Mouse (Mus musculus) embryo, embryonic 11 days (tissue): ENCODE results near the gene Flt1.

Source experiments
- DNase-seq: peaks from one replicate; pipeline ENCODE4 v3.0.0-alpha.2; 2015

The Flt1 gene

DNA sequence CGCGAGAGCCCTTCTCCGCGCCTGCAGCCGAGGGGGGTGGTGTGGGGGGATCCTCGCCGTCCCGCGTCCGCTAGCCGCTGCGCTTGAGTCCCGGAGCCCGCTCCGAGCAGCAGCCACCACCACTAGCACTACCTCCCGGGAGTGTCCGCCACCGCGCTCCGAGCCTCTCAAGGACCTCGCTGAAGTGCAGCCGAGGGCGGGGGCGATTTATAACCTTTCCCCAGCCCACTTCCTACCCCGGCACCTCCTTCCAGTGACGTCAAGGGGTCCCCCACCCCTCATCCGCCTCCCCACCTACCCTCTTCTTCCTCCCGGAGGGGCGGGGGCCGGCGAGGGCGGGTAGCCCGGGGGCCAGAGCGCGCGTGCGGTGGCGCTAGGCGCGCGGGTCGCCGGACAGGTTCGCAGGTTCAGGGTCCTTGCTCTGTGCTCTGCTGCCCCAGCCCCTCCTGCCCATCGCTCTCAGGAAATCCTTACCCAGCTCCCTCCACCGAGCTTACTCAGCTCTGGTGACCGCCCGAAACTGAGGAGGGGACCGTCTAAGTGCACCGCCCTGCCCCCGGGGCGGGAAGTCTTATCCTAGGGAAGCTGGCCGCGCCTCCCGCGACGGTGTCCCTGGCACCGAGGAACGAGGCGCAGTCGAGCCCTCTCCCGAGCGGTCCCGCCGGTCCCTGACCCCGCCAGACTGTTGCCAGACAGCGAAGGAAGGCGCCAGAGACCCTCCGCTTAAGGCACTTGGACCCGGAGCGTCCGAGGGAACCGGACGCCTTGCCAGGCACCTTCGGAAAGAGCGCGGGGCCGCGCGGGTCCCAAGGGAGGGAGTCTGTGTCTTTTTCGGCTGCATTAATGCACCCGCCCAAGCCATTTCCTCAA lies at the start of gene Flt1:
TSS of gene Flt1 (minus strand) at position 181 of the 870 bp plus-strand sequence.
- peak; percentile 47 for DNase-seq

DNA sequence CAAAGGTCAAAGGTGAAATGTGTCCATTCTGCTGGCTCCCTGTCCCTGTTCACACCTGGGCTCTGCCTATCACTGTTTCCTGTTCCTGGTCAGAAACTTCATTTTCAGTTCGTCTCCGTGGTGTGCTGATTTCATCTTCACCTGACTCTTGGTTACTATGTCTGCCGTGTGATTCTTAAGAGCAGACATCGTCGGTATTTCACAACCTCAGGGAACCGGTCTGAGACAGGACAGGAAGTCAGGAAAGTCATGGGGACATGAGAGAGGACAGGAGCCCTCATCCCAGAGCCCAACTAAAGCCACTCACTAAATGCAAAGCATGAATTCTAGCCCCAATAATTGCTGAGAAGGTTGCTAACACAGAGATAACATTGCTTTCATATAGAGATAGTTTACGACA lies 49.4 kb upstream of the Flt1 start:
- DNase-seq, result no peak

DNA sequence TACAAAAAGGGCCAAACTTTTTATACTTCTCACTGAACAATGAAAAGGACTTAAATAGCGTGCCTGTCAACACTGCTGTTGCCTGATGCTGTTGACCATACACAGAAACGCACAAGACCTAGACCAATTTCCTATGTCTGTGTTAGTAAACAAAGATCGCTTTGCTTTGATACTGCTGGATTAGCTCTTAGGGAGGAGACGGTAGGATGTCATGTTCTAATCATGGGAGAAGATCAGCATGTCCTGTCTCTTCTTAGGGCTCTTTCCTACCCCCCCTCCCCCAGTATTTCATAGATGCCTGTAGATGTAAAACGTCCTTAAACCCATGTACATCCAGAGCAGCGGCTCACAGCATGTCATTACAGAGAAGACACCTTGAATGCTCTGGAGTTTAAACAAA lies 44.1 kb upstream of the Flt1 start:
- no peak for DNase-seq

DNA sequence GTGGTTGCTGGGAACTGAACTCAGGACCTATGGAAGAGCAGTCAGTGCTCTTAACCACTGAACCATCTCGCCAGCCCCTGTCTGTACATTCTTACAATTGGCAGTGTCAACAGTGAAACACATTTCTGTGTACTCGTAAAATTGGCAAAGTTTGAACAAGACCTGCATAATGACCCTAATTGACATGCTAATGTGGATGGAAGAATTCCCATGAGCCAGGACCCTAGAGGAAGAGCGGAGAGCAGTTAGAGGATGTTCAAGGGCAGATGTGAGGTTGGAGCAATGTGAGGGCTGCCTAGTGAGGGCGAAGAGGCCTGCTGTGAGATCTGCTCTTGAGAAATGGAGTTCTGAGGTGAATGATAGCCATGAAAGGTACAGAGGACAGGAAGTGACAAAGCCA lies 38.2 kb upstream of the Flt1 start:
- DNase-seq, result no peak

DNA sequence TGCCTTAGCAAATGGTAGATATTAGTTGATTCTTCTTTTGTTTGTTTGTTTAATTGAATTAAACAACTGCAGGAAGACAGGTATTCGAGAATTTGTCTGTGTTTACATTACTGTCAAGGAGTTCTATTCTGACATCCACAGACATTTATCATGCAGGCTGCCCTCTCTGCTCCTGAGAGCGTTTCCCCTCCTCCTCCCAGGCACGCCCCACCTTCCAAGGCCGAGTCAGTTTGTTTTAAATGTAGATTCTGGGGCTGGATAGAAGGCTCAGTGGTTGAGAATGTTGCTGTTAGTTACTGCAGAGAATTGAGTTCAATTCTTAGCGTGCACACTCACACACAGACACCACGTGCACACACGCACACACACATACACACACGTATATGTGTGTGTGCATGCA lies 36.2 kb upstream of the Flt1 start:
- peak; percentile 16 for DNase-seq

DNA sequence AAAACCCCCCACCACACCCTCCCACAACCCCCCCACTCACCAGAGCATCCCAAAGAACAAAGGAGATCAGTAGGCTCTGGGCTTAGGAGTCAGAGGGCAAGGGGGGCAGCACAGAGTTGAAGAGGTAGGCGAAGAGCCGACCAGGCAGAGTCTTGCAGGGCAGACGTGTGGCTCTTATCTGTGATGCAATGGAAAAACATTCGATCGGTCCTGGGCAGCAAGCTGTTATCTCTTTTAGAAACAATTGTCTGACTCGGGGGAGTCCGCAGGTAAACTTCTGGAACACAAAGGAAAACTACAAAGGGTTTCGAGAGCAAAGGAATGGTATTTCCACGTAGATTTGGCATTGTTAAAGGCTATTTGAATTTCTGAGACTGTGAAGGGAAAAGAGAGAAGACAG lies 35.5 kb upstream of the Flt1 start:
- DNase-seq, result peak; percentile 20

DNA sequence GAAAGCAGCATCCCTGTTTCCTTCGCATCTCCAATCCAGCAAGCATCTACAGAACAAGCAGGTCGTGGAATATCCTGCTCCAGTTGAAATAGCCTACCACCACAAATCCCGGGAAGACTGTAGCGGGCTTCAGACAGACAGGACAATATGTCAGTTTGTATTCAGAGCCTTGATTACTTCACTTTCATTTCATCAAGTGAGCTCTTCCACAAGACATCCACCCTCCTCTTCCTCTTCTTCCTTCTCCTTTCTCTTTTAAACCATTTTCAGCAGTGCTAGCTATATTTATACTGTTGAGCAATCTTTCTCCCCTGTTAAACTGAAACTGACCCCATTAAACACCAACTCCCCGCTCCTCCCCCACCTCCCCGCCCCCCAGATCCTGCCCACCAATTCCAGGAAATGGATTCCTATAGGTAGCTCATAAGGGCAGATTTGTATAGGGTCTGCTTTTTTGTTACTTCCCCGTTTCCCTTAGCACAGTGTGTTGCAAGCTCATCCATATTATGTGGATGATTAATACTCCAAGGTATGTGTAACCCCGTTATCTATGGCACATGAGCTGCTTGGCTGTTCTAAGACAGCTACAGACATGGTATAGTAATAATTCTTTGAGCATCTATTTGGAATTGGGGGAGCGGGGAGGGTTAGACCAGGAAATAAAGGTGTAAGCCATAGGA lies 33.0 kb upstream of the Flt1 start:
- DNase-seq, result no peak

DNA sequence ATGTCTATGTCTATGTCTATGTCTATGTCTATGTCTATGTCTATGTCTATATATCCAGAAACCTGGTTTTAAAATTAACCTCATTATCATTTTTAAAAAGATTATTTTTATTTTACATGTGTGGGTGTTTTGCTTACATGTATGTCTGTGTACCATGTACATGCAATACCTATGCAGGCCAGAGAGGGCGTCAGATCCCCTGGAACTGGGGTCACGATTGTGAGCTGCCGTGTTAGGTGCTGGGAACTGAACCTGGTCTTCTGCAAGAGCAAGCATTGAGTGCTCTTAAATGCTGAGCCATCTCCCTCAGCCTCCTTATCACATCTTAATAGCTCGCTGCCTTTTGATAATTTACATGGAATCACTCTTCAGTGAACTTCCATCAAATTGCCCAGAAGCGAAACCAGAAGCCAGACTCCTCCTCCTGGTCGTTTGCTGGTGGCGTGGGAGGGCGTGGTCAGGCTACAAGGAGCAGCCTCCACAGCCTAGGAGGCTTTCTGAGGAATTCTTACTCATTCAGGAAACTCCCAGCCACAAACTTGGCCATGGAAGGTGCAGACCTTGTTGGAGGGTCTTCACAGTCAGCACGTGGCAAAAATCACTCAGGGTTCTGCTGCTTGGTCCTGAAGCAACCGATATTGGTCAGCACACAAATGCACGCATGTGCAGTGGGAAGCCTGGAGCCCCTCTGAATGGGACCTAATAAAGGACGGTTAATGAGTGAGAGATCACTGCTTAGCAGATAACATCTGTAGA lies 32.2 kb upstream of the Flt1 start:
- no peak for DNase-seq

DNA sequence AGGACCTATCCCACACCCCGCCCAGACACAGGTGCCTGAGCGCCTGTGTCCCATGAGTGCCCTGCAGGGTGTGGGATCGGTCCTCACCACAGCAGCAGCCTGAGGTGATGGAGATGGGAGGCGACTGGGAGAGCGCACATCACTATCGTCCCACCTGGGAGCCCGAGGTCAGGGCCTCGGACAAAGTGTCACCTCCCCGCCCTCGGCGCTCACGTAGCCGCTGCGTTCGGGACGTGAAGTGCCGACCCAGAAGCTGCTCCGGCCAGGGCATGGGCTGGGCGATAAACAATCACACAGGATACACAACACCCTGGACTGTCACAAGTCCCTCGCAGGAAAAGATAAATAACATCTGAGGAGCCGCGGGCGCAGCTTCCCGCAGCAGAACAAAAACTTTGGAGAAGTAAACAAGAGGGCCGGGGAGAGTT lies 27.1 kb upstream of the Flt1 start:
- DNase-seq, result peak; percentile 26

DNA sequence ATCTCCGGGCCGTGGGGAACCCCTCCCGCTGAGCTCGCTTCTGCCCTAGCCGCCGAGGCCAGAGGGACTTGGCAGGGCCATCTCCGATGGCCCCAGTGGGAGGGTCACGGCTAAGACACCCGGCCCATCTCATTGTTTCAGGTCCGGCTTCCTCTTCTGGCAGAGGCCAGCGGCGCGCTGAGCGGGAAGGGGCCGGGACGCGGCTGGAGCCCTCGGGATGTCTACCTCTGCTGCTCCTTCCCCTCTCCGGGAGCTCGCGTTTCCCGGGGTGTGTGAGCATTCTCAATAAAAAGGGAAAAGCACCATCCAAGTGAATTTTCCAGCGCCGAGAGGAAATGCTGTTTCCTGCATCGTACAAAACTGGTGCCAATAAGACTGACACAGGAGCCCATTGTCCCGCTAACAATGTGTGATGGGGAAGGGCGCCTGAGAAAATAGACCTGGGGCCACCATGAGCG lies 25.9 kb upstream of the Flt1 start:
- DNase-seq, result peak; percentile 65

DNA sequence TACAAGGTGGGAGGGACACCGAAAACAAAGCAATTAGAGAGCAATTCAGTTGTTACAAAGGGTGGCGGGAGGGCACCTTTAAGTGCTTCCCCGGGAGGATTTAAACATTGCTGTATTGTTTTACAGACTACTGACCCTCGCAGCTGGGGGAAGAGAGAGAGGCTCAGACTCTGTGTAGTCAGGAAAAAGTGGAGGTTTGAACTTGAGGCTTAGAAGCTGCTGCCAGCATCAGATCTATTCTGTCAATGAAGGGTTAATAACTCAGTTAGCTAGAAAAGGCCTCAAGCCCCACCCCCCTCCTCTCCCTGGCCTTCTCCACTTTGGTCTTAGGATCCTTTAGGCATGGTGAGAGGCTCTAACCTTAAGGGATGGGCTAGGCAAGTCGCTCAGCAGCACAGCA lies 24.2 kb upstream of the Flt1 start:
- DNase-seq, result peak; percentile 30

DNA sequence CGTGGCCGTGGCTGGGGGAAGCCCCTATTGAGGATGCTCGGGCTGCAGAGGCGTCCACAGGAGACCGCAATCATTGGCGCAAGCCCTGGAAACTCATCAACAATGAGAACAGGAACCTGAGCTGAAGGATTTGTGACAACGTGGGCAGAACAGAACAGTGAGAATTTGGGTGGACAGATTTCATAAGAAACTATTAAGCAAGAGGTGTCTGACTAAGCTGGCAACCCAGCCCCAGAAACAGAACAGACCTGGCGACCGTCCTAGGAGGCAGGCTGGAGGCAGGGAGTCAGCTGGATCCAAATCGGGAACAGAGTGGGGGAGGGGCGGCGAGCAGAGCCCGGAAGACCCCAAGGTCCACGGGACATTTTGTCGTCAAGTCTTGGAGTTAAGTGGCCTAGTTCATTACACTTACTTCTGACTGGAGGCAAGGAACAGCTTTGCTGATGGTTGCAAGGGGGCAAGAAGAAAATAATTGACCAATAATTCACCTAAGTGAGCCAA lies 22.3 kb upstream of the Flt1 start:
- DNase-seq, result peak; percentile 66

DNA sequence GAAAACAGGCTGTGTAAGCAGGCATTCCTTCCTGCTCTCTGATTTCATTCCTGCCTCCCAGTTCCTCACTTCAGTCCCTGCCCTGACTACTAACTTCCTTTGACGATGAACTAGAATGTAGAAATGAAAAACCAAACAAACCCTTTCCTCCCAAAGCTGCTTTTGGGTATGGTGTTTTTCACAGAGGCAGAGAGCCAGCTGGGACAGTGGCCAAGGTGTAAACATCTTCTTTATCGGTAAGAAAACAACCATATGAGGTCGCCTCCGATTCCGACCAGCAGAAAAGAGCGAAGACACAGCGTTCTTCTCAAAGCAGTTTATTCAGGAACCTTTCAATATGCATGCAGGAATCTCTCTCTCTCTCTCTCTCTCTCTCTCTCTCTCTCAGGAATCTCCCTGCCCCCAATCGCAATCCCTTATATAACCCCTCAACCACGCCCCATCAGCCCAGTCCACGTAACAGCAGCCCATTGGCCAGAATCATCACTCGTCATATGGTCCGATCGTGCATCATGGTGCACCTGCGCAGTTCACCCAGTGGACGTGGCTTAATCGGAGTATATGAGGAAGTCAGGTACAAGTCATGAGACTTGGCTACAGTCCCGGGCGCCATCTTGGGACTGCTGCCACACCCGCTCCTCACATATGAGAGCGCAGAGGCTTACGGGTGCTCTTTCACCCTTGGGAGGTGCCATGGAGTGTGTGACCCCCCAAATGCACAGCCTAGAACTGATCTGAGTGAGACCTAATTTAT lies 19.3 kb upstream of the Flt1 start:
- DNase-seq, result no peak

DNA sequence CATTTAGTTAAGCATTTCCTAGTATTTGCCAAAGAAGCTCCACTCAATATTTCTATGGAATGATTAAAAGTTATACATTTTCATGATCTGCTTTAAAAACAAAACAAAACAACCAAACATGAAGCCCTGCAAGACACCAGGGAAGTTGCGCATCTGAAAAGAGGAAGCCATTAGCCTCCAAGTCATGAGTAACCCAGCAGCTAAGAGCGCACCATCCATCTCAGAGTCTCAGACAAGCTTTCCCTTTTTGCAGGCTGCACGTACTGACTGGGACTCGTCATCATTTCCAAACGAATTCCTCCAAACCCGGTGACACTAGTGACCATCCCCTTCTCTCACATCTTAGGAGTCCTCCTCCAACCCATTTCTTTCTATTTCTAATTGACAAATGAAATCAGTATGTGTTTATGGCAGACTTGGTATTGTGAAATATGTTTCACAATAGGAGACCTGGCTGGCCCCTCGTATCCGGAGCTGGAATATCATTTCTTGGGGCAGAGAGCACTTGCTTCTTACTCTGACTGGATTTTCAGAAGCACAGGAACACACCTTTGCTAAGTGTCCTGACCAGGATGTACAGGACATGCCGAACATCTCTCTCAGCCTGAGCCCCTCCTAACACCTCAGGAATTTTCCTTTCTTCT lies 16.8 kb upstream of the Flt1 start:
- DNase-seq, result no peak

DNA sequence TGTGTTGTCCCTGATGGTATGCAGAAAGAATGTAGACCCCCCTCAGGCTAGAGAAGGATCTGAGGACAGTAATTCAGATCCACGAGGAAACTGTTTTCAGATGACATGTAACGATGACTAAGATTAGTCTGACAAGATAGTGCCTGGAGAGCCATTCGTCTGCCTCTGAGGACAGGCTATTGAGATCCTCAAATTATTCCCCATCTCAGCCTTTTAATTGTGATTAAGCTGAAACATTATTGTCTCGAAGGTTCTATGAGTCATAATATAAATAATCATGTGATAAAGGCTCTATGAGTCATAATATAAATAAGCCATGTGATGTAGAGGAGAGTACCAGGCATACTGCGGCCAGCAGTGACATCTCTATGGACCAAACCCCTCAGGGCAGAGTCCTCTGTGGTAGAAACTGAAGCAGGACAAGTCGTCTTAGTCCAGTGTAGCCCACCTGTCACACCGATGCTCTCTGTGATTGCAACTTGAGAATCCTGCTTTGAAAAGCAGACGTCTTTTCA lies 11.0 kb upstream of the Flt1 start:
- no peak for DNase-seq

DNA sequence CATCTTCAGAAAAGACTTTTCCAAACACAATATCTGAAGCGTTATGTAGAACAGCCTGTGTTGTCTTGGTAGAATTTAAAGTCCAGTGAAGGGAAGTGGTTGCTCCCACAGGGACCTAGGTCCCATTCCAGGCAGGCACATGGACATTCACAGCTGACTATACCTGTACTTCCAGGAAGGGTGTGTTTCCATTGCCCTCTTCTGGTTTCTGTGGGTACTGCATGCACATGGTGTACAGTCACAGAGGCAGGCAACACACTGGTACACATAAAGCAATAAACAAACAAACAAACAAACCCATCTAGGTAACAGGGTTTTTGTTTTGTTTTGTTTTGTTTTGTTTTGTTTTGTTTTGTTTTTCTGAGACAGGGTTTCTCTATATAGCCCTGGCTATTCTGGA lies 7.9 kb upstream of the Flt1 start:
- no peak for DNase-seq

DNA sequence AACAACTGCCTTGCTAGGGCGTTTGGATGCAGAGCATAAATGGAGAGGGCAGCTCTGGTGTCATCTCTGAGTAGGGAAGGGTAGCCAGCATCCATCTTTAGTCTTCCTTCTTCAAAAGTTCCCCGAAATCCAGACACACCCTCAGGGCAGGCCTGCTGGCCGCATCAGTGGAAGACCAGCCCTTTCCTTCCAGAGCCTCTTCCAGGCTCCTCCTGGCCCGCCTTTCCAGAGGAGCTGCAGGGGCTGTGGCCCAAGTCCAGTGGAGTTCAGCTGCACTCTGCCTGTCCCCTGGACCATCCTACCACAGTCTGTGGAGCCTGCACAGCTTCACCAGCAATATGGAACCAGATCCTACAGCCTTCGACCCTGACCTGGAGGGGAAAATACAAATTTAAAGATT lies 7.1 kb upstream of the Flt1 start:
- no peak for DNase-seq

DNA sequence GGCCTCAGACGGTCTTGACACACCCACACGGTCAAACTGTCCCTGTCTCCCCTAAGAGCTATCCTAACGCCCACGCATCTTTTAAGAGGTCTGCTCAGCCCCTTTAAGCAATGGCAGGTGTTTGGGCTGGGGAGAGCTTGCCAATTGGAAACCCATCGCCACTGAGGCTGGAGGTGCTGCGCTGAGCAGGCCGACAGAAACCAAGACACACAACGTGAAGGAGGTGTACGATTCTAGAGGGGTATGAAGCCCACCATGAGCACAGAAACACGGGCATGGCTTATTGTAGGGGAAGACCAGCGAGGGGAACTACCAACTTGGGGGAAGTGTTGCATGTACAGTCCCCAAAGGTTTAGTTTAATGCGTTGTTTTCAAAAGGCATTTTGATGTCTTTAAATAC lies 1.7 kb upstream of the Flt1 start:
- DNase-seq, result no peak

DNA sequence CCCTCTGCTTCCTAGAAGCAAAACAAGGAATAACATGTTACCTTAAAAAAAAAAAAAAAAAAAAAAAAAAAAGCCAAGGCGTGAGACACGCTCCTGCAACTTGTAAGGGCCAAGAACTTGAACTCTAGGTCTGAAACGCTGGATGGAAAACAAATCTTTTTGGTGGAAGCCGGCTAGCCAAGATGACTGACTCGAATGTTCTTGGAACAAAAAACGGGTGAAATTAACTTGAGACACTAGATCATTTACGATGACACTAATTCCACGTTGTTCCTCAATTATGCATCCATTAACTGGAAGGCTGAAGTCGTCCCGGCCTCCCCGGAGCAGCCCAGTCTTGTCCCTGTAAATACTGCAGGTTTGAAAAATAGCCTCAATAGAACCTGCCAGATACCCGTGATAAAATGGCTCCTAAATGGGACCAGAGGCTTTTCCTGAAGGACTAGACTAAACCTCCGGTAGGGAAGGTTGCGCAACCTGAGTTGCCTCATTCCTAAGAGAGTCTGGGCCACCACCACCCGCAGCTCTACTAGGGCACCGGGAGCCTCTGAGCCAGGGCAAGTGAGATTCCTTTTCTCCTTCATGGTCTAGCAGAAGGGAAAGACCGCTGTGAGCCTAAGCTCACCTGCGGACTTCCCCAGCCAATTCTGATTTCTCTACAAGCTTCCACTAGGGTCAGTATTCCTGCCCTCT lies 1.0 kb upstream of the Flt1 start:
- no peak for DNase-seq

DNA sequence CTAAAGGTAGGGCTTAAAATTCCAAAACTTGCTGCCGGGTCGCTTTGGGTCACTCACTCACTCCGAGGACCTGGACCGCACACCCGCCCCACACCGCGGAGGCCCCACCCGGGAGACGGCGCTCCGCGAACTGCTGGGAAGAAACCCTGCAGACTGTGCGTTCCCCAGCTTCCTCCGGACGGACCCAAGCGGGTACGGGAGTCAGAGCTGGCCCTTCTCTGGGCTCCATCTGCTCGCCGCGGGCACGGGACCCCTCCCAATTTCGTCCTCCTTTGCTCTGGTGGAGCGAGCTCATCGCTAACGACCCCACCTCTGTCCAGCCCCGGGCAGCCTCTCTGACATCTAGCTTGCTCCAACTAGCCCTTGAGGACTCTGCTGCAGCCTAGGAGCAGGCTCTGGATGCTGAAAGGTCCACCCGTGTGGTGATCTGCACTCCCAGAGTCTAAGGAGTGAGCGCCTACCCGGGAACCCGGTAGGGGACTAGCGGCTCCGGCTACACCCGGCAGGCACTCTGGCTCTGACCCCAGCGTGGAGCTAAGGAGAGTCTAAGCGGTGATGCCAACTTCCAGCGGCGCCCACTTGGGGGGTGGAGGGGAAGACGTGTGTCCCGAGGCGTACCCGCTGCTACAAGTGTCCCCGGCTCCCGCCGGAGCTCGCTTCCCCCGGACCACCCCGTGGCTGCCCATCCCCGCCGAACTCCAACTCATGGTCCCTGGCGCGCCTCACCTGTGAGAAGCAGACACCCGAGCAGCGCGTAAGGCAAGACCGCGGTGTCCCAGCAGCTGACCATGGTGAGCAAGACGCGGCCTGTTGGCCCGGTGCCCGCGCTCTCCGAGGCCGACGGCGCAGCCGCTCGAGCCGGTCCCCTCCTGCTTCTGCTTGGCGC lies 623 bp downstream of the Flt1 start:
- peak; percentile 68 for DNase-seq
